ENCODE assay signal across 8 mouse cellular contexts in genomic region chr5:123397786-123398185, GRCm38 (mm10). TPM values are rescaled to one million over a fixed set of nuclear protein-coding genes. Genes with fewer than 3 reads are reported as not detected.
DNase-seq lines count a peak whose midpoint lies in the region; ATAC-seq and TF ChIP-seq lines count a peak whose summit lies in the region.

No protein-coding gene starts in this region.

- H3K4me3 ChIP-seq in heart, embryonic 14.5 days (ENCODE audit: control insufficient read depth in 1 of 2, insufficient read depth in 1 of 2, low read depth in 1 of 2, low read length in 2 of 2) = no peak overlapping the region
- H3K4me3 ChIP-seq in lung, adult 2 months (replicated peaks; ENCODE audit: extremely low read depth, low read depth, low read length) = peak overlapping the region; percentile 42
- H3K4me3 ChIP-seq in stomach, embryonic 15.5 days (replicated peaks) = peak overlapping the region; percentile 5; the same call in 1 of the 2 replicates

- peak; percentile 82 to 90 for DNase-seq in heart, adult 18-20 months
- DNase-seq in heart, postnatal 4 days = no peak
- peak; percentile 36 for DNase-seq in MEL-GATA-1-ER (ENCODE audit: extremely low read depth, low read depth)
- DNase-seq in lung, adult 2 months = no peak
- no peak for DNase-seq in retina, embryonic 14.5 days (ENCODE audit: low spot score)

- 68% methylated on average over 11 of the region's 11 CpGs for WGBS in heart, embryonic 14.5 days
- 20% methylated on average over 11 of the region's 11 CpGs for WGBS in lung, adult 2 months
- 69% methylated on average over 11 of the region's 11 CpGs for WGBS in stomach, embryonic 15.5 days

- H3K9ac ChIP-seq in heart, embryonic 14.5 days (ENCODE audit: low read length) = no peak overlapping the region
- no peak overlapping the region for H3K9ac ChIP-seq in stomach, embryonic 15.5 days

- no peak for ATAC-seq in heart, embryonic 14.5 days (ENCODE audit: insufficient number of reproducible peaks, insufficient read depth, low FRiP score, low read depth)
- ATAC-seq in stomach, embryonic 15.5 days (ENCODE audit: insufficient read depth, low FRiP score, low read depth) = no peak
- no peak for ATAC-seq in erythroblast, adult 5-6 weeks (replicated peaks; ENCODE audit: low FRiP score, poor library complexity, severe bottlenecking)

- H3K27ac ChIP-seq in heart, embryonic 14.5 days (replicated peaks in 1 of 2; ENCODE audit: control insufficient read depth in 1 of 2, insufficient read depth in 1 of 2, low read depth in 2 of 2, low read length in 2 of 2) = no peak overlapping the region; a peak in 1 of 4 replicates
- no peak overlapping the region for H3K27ac ChIP-seq in stomach, embryonic 15.5 days

- peak; percentile 67; the same call in 1 of the 2 replicates for TF ChIP-seq POLR2A in lung, adult 2 months (IDR thresholded peaks at IDR 0.05; ENCODE audit: borderline replicate concordance, extremely low read depth, low read depth, low read length)

- no peaks in the 10 kb centered on the region for H3K36me3 ChIP-seq in heart, embryonic 14.5 days (ENCODE audit: control insufficient read depth, insufficient read depth, low read length)
- no peaks in the 10 kb centered on the region for H3K36me3 ChIP-seq in stomach, embryonic 15.5 days

- TF ChIP-seq CTCF in lung, adult 2 months (IDR thresholded peaks at IDR 0.05; ENCODE audit: insufficient read depth, low read length) = no peak

- H3K27me3 ChIP-seq in heart, embryonic 14.5 days (ENCODE audit: control insufficient read depth, insufficient read depth, low read length) = no peaks in the 10 kb centered on the region
- no peaks in the 10 kb centered on the region for H3K27me3 ChIP-seq in stomach, embryonic 15.5 days (replicated peaks)

- peak overlapping the region; percentile 87 for H3K4me2 ChIP-seq in heart, embryonic 14.5 days (ENCODE audit: low read length)
- peak overlapping the region; percentile 75 for H3K4me2 ChIP-seq in stomach, embryonic 15.5 days

- H3K4me1 ChIP-seq in heart, embryonic 14.5 days (ENCODE audit: control insufficient read depth in 2 of 2, insufficient read depth in 2 of 2, low read length in 2 of 2) = peaks cover 17 to 37% of the 10 kb centered on the region in 2 experiments
- H3K4me1 ChIP-seq in lung, adult 2 months (ENCODE audit: control insufficient read depth, insufficient read depth, low read length) = peaks cover 18% of the 10 kb centered on the region
- H3K4me1 ChIP-seq in stomach, embryonic 15.5 days = peaks cover 22% of the 10 kb centered on the region

- H3K9me3 ChIP-seq in heart, embryonic 14.5 days (ENCODE audit: control insufficient read depth, low read length) = no peaks in the 10 kb centered on the region
- H3K9me3 ChIP-seq in stomach, embryonic 15.5 days = no peaks in the 10 kb centered on the region

RNA-seq across cellular contexts. Expression of gene Mlxip, which starts 3.2 kb away (rescaled TPM):
- total RNA-seq in heart, adult 18-20 months (2021) = 10 to 100 TPM; 26.5 to 29.0 TPM
- 10 to 100 TPM; 19.2 to 21.0 TPM for total RNA-seq in heart, postnatal 4 days (2021)
- polyA plus RNA-seq in heart, embryonic 14.5 days (2014; fragmentation: Nextera tagmentation; extraction: Ambion mirVana) = 12.6 and 13.6 TPM in 2 replicates
- polyA plus RNA-seq in lung, adult 2 months (2012; rRNA removed) = 61.2 and 75.4 TPM in 2 replicates
- 19.1 and 24.4 TPM in 2 replicates for polyA plus RNA-seq in stomach, embryonic 15.5 days (2015; fragmentation: Nextera tagmentation; extraction: Ambion mirVana)
- total RNA-seq in erythroblast, adult 5-6 weeks (2015; ENCODE audit: low replicate concordance) = 4.4 and 7.9 TPM in 2 replicates
- total RNA-seq in erythroblast, adult 5-6 weeks (2017; ENCODE audit: low replicate concordance) = 1.5 and 2.5 TPM in 2 replicates

RNA-seq across cellular contexts. Expression of gene Bcl7a, which starts 54.2 kb away (rescaled TPM):
- 1 to 10 TPM; 8.0 to 8.2 TPM for total RNA-seq in heart, adult 18-20 months (2021)
- 10 to 100 TPM; 14.1 to 14.8 TPM for total RNA-seq in heart, postnatal 4 days (2021)
- 12.1 and 12.8 TPM in 2 replicates for polyA plus RNA-seq in heart, embryonic 14.5 days (2014; fragmentation: Nextera tagmentation; extraction: Ambion mirVana)
- 9.4 and 11.9 TPM in 2 replicates for polyA plus RNA-seq in lung, adult 2 months (2012; rRNA removed)
- polyA plus RNA-seq in stomach, embryonic 15.5 days (2015; fragmentation: Nextera tagmentation; extraction: Ambion mirVana) = 19.9 and 21.0 TPM in 2 replicates
- 3.8 and 8.3 TPM in 2 replicates for total RNA-seq in erythroblast, adult 5-6 weeks (2015; ENCODE audit: low replicate concordance)
- total RNA-seq in erythroblast, adult 5-6 weeks (2017; ENCODE audit: low replicate concordance) = 3.1 and 3.3 TPM in 2 replicates

Comparison
In these comparisons a context has a peak if more than half of its experiments do, and no peak if none do; other contexts are left out.
1. DNase-seq: peak in heart, adult 18-20 months (2 of 2) and MEL-GATA-1-ER (single experiment); none in heart, postnatal 4 days (single experiment), lung, adult 2 months (single experiment) and retina, embryonic 14.5 days (single experiment).
2. H3K4me3 ChIP-seq: peak in lung, adult 2 months (single experiment) and stomach, embryonic 15.5 days (single experiment); none in heart, embryonic 14.5 days (0 of 2).